Mouse (Mus musculus): ENCODE results near the gene Ctr9.

DNA sequence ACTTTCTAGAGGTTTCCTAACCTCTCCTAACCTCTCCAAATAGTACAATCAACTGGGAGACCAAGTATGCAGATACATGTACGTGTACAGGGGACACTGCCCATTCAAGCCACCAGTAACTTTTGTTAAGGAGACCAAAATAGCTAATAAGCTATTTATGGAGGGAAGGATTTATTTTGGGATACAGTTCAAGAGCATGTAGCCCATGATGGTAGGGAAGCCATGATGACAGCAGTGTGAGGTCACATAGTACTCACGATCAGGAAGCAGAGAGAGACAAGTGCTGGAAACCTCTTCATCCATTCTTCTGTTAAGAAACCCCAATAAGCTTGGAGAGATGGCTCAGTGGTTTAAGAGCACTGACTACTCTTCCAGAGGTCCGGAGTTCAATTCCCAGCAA lies 39.4 kb downstream of the Ctr9 start:
- TF ChIP-seq TCF12 (IDR thresholded peaks at IDR 0.05; ENCODE audit: insufficient read depth, poor library complexity, severe bottlenecking) (no peak), POLR2A (IDR thresholded peaks at IDR 0.05; ENCODE audit: insufficient read length, low read depth) (no peak), MAX (IDR thresholded peaks at IDR 0.05; ENCODE audit: low read depth) (no peak), POLR2AphosphoS2 (IDR thresholded peaks at IDR 0.05; ENCODE audit: insufficient read length, low read depth) (peak; percentile 20), USF1 (IDR thresholded peaks at IDR 0.05; ENCODE audit: low read depth) (no peak), TCF3 (IDR thresholded peaks at IDR 0.05; ENCODE audit: insufficient read length, low read depth) (no peak), MYOG (IDR thresholded peaks at IDR 0.05; ENCODE audit: control insufficient read depth in 1 of 3, insufficient read depth in 1 of 3, insufficient read length in 2 of 3, low read depth in 2 of 3) (no peak), E2F4 (IDR thresholded peaks at IDR 0.05; ENCODE audit: insufficient read depth) (no peak), MYOD1 (IDR thresholded peaks at IDR 0.05; ENCODE audit: control insufficient read depth in 1 of 3, insufficient read length in 2 of 3, low read depth in 2 of 3) (no peak), CEBPB (IDR thresholded peaks at IDR 0.05; ENCODE audit: insufficient read depth, poor library complexity, severe bottlenecking) (no peak), REST (IDR thresholded peaks at IDR 0.05; ENCODE audit: insufficient read depth, insufficient read length) (no peak), SRF (IDR thresholded peaks at IDR 0.05; ENCODE audit: control insufficient read depth, insufficient read length, low read depth) (no peak)

Measured in myocyte (in vitro differentiated cells).